Mouse (Mus musculus): ENCODE measurements at regions not wholly inside any gene's neighbourhood (a gene's known extent, or its start where the extent isn't known, plus 50 kb on each side); places are given as distances from the start of the nearest gene placed in this dataset.

DNA sequence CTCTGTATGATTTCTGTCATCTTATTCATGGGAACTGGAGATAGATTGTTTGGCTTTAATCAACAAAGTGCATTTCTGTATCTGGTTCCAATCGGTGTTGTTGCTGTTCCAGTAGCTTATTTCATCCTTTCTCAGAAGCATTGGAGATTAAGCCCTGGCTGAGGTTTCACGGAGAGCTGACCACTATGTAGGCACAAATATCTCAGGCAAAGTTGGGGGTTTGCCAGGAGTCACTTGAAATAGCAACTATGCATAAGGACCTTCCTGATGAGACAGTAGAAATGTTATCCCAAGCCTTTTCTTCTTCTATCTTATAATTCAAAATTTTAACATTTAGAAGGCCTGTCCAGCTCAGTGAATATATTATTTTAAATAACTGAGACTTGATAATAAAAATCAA lies 268.0 kb upstream of the Klf12 start:
- H3K36me3 ChIP-seq (ENCODE audit: control insufficient read depth) = no peaks in the 10 kb centered on the region
- no peaks in the 10 kb centered on the region for H3K27me3 ChIP-seq (ENCODE audit: control insufficient read depth)
- no peaks in the 10 kb centered on the region for H3K4me1 ChIP-seq (ENCODE audit: control insufficient read depth)
- H3K4me3 ChIP-seq (replicated peaks) = no peak overlapping the region
- no peak for TF ChIP-seq GATA1 (IDR thresholded peaks at IDR 0.05; ENCODE audit: low read length)
- TF ChIP-seq TAL1 (IDR thresholded peaks at IDR 0.05; ENCODE audit: low read length) = no peak
- H3K9me3 ChIP-seq (ENCODE audit: control insufficient read depth, low read length) = peaks cover 6% of the 10 kb centered on the region; the same call in 1 of the 2 replicates

DNA sequence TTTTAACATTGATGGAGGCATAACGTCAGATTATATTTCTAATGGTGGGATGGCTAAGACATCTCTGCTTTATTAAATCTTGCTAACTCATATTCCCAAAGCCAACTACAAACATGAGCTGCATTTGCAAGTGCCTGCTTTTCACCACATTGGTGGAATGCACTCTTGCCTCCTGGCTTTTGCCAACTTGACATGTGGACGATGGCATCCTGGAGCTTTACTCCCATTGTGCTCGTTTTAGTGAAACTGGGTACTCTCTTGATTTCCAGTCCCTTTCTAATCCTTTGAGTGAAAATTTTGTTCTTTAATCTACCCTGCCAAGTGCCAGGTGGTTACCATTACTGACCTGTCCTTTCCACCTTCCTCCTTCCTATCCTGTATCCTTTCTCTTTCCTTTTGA lies 265.8 kb upstream of the Klf12 start:
- Histone ChIP-seq H3K36me3 (ENCODE audit: control insufficient read depth) (no peaks in the 10 kb centered on the region), H3K4me3 (replicated peaks) (no peak overlapping the region), H3K4me1 (ENCODE audit: control insufficient read depth) (no peaks in the 10 kb centered on the region), H3K9me3 (ENCODE audit: control insufficient read depth, low read length) (peaks cover 6% of the 10 kb centered on the region; the same call in 1 of the 2 replicates), H3K27me3 (ENCODE audit: control insufficient read depth) (no peaks in the 10 kb centered on the region)
- no peak for TF ChIP-seq GATA1 (IDR thresholded peaks at IDR 0.05; ENCODE audit: low read length)
- no peak for TF ChIP-seq TAL1 (IDR thresholded peaks at IDR 0.05; ENCODE audit: low read length)

DNA sequence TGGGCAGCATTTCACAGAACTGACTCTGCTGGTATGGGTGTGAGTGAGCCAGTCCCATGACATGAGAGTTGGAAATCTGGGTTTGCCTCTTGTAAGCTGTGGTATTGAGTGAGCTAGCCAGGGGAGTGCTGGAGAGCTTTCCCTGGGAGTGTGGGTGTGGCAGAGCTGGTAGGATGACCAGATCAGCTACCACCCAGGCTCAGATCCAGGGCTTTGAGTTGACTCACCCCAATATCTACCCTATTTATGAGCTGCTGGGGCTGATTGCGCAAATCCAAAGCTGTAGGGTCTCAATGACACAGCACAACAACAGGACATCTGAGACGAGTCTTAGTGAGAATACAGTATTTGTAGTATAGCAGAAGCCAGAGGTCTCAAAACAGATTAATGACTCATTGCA lies 245.7 kb upstream of the Klf12 start:
- Histone ChIP-seq H3K4me3 (replicated peaks) (no peak overlapping the region), H3K36me3 (ENCODE audit: control insufficient read depth) (no peaks in the 10 kb centered on the region), H3K9me3 (ENCODE audit: control insufficient read depth, low read length) (peaks cover 3% of the 10 kb centered on the region; the same call in 1 of the 2 replicates), H3K4me1 (ENCODE audit: control insufficient read depth) (no peaks in the 10 kb centered on the region), H3K27me3 (ENCODE audit: control insufficient read depth) (no peaks in the 10 kb centered on the region)
- TF ChIP-seq GATA1 (IDR thresholded peaks at IDR 0.05; ENCODE audit: low read length) (no peak), TAL1 (IDR thresholded peaks at IDR 0.05; ENCODE audit: low read length) (no peak)

DNA sequence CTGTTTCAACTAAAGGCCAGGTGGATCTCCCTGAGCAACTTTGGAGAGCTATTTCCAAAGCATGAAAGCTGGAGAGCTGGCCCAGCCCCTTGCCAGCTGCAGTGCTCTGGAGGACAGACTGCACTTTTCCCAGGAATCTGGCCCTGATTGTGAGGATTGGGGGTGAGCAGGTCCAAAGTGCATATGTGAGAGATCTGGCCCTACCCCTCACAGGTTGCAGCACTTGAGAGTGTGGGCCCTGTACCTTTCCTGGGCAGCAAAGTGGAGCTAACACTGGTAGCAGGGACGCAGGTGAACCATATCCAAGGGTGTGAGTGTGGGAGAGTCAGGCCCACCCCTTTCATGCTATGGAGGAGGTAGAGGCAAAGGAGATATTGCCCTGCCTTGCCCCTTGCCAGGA lies 245.3 kb upstream of the Klf12 start:
- no peak for TF ChIP-seq TAL1 (IDR thresholded peaks at IDR 0.05; ENCODE audit: low read length)
- no peak for TF ChIP-seq GATA1 (IDR thresholded peaks at IDR 0.05; ENCODE audit: low read length)
- no peaks in the 10 kb centered on the region for H3K36me3 ChIP-seq (ENCODE audit: control insufficient read depth)
- H3K27me3 ChIP-seq (ENCODE audit: control insufficient read depth) = no peaks in the 10 kb centered on the region
- H3K9me3 ChIP-seq (ENCODE audit: control insufficient read depth, low read length) = peaks cover 3% of the 10 kb centered on the region
- no peak overlapping the region for H3K4me3 ChIP-seq (replicated peaks)
- H3K4me1 ChIP-seq (ENCODE audit: control insufficient read depth) = no peaks in the 10 kb centered on the region

DNA sequence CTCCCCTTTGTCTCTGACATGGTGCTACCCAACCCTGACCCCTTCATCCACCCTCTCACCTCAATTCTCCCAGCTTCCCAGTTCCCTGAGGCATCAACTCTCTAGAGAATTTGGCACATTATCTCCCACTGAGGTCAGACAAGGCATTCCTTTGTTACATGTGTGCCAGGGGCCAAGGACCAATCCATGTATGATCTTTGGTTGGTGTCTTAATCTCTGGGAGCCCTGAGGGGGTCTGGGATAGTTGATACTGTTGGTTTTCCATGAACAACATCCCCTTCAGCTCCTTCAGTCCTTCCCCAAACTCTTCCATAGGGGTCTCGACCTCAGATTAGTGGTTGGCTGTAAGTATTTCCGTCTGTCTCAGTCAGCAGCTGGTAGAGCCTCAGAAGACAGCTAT lies 224.9 kb upstream of the Klf12 start:
- Histone ChIP-seq H3K27me3 (ENCODE audit: control insufficient read depth) (no peaks in the 10 kb centered on the region), H3K4me1 (ENCODE audit: control insufficient read depth) (no peaks in the 10 kb centered on the region), H3K4me3 (replicated peaks) (no peak overlapping the region), H3K36me3 (ENCODE audit: control insufficient read depth) (no peaks in the 10 kb centered on the region), H3K9me3 (ENCODE audit: control insufficient read depth, low read length) (no peaks in the 10 kb centered on the region)
- TF ChIP-seq TAL1 (IDR thresholded peaks at IDR 0.05; ENCODE audit: low read length) (no peak), GATA1 (IDR thresholded peaks at IDR 0.05; ENCODE audit: low read length) (no peak)

DNA sequence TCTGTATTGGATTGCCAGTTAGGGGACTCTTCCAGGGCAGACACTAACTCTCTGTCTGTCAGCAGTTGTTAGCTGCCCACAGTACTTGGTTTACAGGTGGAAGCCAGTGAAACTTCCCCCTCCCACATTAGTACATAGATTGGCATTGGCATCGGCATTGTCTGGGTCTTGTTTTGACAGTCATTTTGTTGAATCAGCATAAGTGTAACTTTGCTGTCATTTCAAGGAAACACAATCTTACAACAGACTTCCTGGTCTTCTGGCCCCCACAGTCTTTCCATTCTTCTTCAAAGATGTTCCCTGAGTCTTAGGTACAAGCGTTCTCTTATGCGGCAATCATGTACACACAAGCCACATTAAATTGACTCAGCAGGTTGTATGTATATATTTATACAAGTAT lies 223.6 kb upstream of the Klf12 start:
- H3K9me3 ChIP-seq (ENCODE audit: control insufficient read depth, low read length) = no peaks in the 10 kb centered on the region
- no peak overlapping the region for H3K4me3 ChIP-seq (replicated peaks)
- no peaks in the 10 kb centered on the region for H3K36me3 ChIP-seq (ENCODE audit: control insufficient read depth)
- H3K4me1 ChIP-seq (ENCODE audit: control insufficient read depth) = no peaks in the 10 kb centered on the region
- H3K27me3 ChIP-seq (ENCODE audit: control insufficient read depth) = no peaks in the 10 kb centered on the region
- TF ChIP-seq GATA1 (IDR thresholded peaks at IDR 0.05; ENCODE audit: low read length) (no peak), TAL1 (IDR thresholded peaks at IDR 0.05; ENCODE audit: low read length) (no peak)

DNA sequence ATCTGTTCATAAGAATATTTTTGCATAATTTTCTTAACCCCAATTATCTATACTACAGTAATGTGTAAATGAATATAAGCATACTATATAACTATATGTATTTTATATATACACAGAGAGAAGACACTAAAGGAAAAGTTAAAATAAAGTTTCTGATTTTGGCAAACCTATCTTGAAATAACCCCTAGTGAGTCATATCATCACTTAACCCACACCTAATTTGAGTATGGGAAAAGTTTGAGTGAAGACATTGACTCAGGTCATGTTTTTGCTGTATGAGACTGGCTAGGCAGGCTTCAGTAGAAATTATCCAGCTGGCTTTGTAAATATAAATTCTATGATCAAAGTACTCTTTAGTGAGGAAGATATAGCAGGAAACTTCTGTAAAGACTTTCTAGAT lies 223.1 kb upstream of the Klf12 start:
- Histone ChIP-seq H3K4me3 (replicated peaks) (no peak overlapping the region), H3K4me1 (ENCODE audit: control insufficient read depth) (no peaks in the 10 kb centered on the region), H3K36me3 (ENCODE audit: control insufficient read depth) (no peaks in the 10 kb centered on the region), H3K27me3 (ENCODE audit: control insufficient read depth) (no peaks in the 10 kb centered on the region), H3K9me3 (ENCODE audit: control insufficient read depth, low read length) (no peaks in the 10 kb centered on the region)
- TF ChIP-seq GATA1 (IDR thresholded peaks at IDR 0.05; ENCODE audit: low read length) (no peak), TAL1 (IDR thresholded peaks at IDR 0.05; ENCODE audit: low read length) (no peak)

DNA sequence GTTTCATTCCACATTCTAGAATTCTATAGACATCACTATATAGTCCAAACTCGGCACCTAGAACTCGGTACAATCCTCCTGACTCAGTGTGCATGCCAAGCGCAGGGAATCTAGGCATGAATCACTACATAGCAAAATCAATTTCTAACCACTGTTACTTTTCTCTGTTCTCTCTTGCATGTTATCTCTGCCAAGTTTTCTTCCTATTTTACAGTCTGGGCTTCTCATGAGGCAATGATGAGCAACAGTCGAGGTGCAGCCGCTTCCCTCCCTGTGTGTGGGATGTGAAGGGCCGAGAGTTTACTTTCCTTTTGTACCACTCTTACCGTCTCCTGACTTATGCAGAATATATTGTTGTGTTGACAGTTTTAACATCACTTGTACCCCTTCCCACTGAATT lies 204.4 kb upstream of the Klf12 start:
- H3K36me3 ChIP-seq (ENCODE audit: control insufficient read depth) = no peaks in the 10 kb centered on the region
- H3K27me3 ChIP-seq (ENCODE audit: control insufficient read depth) = no peaks in the 10 kb centered on the region
- TF ChIP-seq TAL1 (IDR thresholded peaks at IDR 0.05; ENCODE audit: low read length) = no peak
- no peak for TF ChIP-seq GATA1 (IDR thresholded peaks at IDR 0.05; ENCODE audit: low read length)
- no peak overlapping the region for H3K4me3 ChIP-seq (replicated peaks)
- H3K9me3 ChIP-seq (ENCODE audit: control insufficient read depth, low read length) = peaks cover 4% of the 10 kb centered on the region; the same call in 1 of the 2 replicates
- H3K4me1 ChIP-seq (ENCODE audit: control insufficient read depth) = no peaks in the 10 kb centered on the region

DNA sequence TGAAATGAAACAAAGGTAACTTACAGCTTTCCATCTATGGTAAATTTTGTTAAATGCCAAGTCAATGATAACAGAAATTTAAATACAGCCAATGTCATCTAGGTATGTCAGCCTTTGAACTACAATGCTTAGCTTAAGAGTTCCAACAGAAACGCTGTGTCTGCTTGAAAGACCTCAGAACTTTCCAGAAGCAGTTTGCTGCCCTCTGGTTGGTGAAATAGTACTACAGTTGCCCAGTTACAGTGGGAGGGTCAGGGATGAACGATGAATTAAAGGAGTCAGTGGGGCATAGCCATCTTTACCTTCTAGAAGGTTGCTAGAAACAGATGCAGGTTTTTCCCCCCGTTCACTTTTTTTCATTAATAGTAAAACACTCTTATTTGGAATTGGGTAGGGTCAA lies 201.0 kb upstream of the Klf12 start:
- TF ChIP-seq GATA1 (IDR thresholded peaks at IDR 0.05; ENCODE audit: low read length) (no peak), TAL1 (IDR thresholded peaks at IDR 0.05; ENCODE audit: low read length) (no peak)
- no peak overlapping the region for H3K4me3 ChIP-seq (replicated peaks)

DNA sequence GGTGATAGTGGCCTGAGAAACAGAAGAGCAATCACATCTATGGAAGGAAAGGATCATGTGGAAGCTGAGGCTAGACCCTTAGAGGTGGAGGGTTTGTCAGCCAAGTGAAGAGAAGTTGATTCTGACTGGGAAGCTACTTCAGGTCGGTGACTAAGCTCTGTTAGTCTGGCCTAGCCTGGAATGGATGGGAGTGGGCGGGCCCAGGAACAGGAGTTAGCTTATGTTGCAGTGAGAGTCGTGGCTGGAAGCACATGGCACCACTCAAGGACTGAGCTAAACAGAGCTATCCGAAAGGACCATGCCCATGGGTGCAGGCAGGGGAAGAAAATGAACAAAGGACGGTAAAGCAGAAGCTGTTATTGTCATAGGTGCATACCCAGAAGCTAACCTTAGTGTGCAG lies 199.6 kb upstream of the Klf12 start:
- H3K27me3 ChIP-seq (ENCODE audit: control insufficient read depth) = no peaks in the 10 kb centered on the region
- no peak for TF ChIP-seq TAL1 (IDR thresholded peaks at IDR 0.05; ENCODE audit: low read length)
- no peak for TF ChIP-seq GATA1 (IDR thresholded peaks at IDR 0.05; ENCODE audit: low read length)
- H3K4me3 ChIP-seq (replicated peaks) = no peak overlapping the region
- H3K4me1 ChIP-seq (ENCODE audit: control insufficient read depth) = no peaks in the 10 kb centered on the region
- H3K9me3 ChIP-seq (ENCODE audit: control insufficient read depth, low read length) = peaks cover 4% of the 10 kb centered on the region; the same call in 1 of the 2 replicates
- no peaks in the 10 kb centered on the region for H3K36me3 ChIP-seq (ENCODE audit: control insufficient read depth)

More for the DNA sequence above, 201.0 kb upstream of the Klf12 start:
- H3K36me3 ChIP-seq (ENCODE audit: control insufficient read depth) = no peaks in the 10 kb centered on the region
- peaks cover 4% of the 10 kb centered on the region; the same call in 1 of the 2 replicates for H3K9me3 ChIP-seq (ENCODE audit: control insufficient read depth, low read length)
- no peaks in the 10 kb centered on the region for H3K4me1 ChIP-seq (ENCODE audit: control insufficient read depth)
- no peaks in the 10 kb centered on the region for H3K27me3 ChIP-seq (ENCODE audit: control insufficient read depth)
